Mouse (Mus musculus) ES-Bruce4 (cell line): ENCODE measurements at regions not wholly inside any gene's neighbourhood (a gene's known extent, or its start where the extent isn't known, plus 50 kb on each side); places are given as distances from the start of the nearest gene placed in this dataset.

Experiments used
- H3K27ac ChIP-seq: 2 replicates; pipeline ENCODE4 v1.5.1; 2012; ENCODE audit warnings: low read length, inconsistent platforms; ENCODE audit not compliant: insufficient read depth
- H3K27me3 ChIP-seq: 2 replicates; pipeline ENCODE4 v1.6.1; 2012; ENCODE audit warnings: mild to moderate bottlenecking, low read length, inconsistent platforms; ENCODE audit not compliant: control insufficient read depth, poor library complexity, insufficient read depth, severe bottlenecking
- H3K36me3 ChIP-seq: 2 replicates; pipeline ENCODE4 v1.6.1; 2012; ENCODE audit warnings: inconsistent platforms, mild to moderate bottlenecking, low read length, moderate library complexity; ENCODE audit not compliant: control insufficient read depth, poor library complexity, insufficient read depth, severe bottlenecking
- H3K4me1 ChIP-seq: one replicate; pipeline ENCODE4 v1.8.1; 2011; ENCODE audit warnings: low read length; ENCODE audit not compliant: control insufficient read depth, insufficient read depth
- H3K4me3 ChIP-seq: 2 replicates; pipeline ENCODE4 v1.5.1; 2011; ENCODE audit warnings: low read depth, mild to moderate bottlenecking, low read length
- H3K9ac ChIP-seq: 2 replicates; pipeline ENCODE4 v1.6.1; 2012; ENCODE audit warnings: low read depth, mild to moderate bottlenecking, inconsistent platforms; ENCODE audit not compliant: poor library complexity, severe bottlenecking
- H3K9me3 ChIP-seq: replicated peaks from 2 replicates; pipeline ENCODE4 v1.6.1; 2012; ENCODE audit warnings: mild to moderate bottlenecking, low read length, inconsistent platforms; ENCODE audit not compliant: control insufficient read depth, poor library complexity, insufficient read depth, severe bottlenecking
- CTCF ChIP-seq: IDR thresholded peaks from one replicate; pipeline ENCODE4 v1.8.1; 2011; ENCODE audit warnings: low read depth, low read length
- EP300 ChIP-seq: IDR thresholded peaks from 2 replicates; pipeline ENCODE4 v1.6.1; 2011; ENCODE audit warnings: low read depth, low read length; ENCODE audit not compliant: insufficient read depth
- POLR2A ChIP-seq: IDR thresholded peaks from one replicate; pipeline ENCODE4 v1.8.1; 2011; ENCODE audit warnings: low read length; ENCODE audit not compliant: insufficient read depth

DNA sequence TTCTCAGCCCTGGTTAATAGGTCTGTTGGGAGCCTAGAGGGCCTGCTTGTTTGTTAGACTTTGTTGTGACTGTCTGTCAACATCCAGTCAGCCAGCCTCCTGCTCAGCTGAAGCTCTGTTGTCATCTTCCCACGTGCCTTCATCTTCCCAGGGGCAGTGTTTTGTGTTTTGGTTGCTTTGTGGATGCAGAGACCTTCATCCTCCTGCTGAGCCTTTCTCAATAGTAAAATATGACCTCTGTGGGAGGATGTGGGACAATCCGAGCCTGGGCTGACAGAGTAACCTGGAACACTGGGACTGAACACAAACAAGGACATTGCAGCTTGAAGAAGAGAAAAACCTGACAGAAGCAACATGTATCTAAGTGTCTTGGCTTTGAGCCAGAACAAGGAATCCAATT is 168.7 kb upstream of the Prdm1 start:
- TF ChIP-seq EP300 (no peak), CTCF (no peak), POLR2A (no peak)
- Histone ChIP-seq H3K27ac (no peak overlapping the region), H3K9me3 (no peaks in the 10 kb centered on the region), H3K4me3 (no peak overlapping the region), H3K9ac (no peak overlapping the region), H3K27me3 (no peaks in the 10 kb centered on the region), H3K4me1 (peaks cover 3% of the 10 kb centered on the region), H3K36me3 (no peaks in the 10 kb centered on the region)

DNA sequence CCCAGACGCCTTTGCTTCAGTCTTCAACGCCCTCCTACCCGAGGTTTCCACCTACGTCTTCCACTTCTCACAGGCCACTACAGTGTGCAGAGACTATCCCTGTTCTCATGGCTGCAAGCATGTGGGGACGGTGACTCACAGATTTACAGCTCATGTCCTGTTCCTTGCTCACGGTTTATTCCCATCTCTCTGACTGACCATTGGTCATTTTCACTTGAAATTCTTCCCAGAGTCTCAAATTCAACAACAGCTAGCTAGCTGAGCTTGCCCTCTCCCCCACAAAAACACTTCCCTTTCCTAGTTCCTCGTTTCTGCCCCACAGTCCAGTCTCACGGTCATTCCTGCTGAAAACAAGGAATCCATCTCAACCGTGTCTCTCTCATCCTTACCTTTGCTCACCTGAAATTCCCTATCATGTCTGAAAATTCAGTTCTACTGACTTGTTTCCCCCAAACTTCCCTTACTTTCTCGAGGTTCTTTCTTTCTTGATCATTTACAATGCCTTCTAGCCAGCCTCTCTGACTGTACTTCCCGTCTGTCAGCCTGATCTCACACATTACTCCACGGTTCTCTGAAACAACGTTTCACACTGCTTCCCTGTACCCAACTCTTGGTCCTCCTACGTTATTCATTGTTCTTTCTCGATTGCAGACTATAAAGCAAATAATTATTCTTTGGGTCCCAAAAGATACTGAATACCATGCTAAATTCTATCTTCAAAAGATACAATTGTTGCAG is 163.5 kb upstream of the Prdm1 start:
- Histone ChIP-seq H3K4me1 (no peaks in the 10 kb centered on the region), H3K4me3 (no peak overlapping the region), H3K36me3 (no peaks in the 10 kb centered on the region), H3K9me3 (no peaks in the 10 kb centered on the region), H3K9ac (no peak overlapping the region), H3K27me3 (no peaks in the 10 kb centered on the region), H3K27ac (no peak overlapping the region)
- TF ChIP-seq POLR2A = no peak
- TF ChIP-seq CTCF = no peak
- no peak for TF ChIP-seq EP300

DNA sequence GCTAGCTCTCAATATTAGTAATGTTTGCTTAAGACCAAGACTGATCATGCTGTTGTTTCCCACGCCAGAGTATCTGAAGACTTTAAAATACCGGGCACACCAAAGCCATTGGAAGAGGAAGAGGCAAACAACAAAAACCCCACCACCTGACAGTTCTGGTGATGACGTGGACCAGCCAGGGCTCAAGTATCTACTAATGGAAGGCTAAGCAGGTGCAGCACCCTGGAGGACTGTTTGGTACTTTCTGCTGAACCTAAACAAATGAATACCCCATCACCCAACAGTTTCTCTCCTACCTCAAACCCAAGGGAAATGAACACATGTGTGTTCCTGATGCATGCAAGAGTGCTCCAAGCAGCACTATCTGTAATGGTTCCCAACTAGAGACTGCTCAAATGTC is 160.3 kb upstream of the Prdm1 start:
- peaks cover 8% of the 10 kb centered on the region for H3K4me1 ChIP-seq
- no peak overlapping the region for H3K27ac ChIP-seq
- H3K4me3 ChIP-seq = no peak overlapping the region
- no peak overlapping the region for H3K9ac ChIP-seq
- no peaks in the 10 kb centered on the region for H3K27me3 ChIP-seq
- no peaks in the 10 kb centered on the region for H3K9me3 ChIP-seq
- no peaks in the 10 kb centered on the region for H3K36me3 ChIP-seq
- no peak for TF ChIP-seq EP300
- TF ChIP-seq POLR2A = no peak
- TF ChIP-seq CTCF = no peak

DNA sequence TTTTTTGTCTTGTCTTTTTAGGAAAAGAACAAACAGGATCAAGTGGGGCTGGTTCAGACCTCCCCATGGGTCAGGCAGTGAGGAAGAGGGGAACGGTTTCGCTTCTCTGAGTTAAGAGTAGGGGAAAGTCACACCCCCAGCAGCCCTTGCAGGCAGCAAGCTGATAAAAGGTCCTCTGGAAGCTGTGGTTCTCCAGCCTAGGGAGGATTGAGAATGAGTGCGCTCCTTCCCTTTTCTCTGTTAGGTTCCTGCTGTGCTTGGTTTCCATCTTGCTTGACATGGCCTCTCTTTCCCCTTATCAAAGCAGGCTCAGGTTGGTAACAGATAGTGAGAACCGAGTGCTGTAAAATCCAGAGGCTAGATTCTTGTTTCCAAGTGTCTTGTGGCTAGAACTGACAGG is 157.8 kb upstream of the Prdm1 start:
- TF ChIP-seq CTCF = no peak
- no peak for TF ChIP-seq POLR2A
- no peak for TF ChIP-seq EP300
- H3K9me3 ChIP-seq = no peaks in the 10 kb centered on the region
- no peaks in the 10 kb centered on the region for H3K27me3 ChIP-seq
- H3K4me1 ChIP-seq = peaks cover 8% of the 10 kb centered on the region
- no peak overlapping the region for H3K9ac ChIP-seq
- H3K4me3 ChIP-seq = no peak overlapping the region
- H3K36me3 ChIP-seq = no peaks in the 10 kb centered on the region
- peak overlapping the region; percentile 41; the same call in 1 of the 2 replicates for H3K27ac ChIP-seq

DNA sequence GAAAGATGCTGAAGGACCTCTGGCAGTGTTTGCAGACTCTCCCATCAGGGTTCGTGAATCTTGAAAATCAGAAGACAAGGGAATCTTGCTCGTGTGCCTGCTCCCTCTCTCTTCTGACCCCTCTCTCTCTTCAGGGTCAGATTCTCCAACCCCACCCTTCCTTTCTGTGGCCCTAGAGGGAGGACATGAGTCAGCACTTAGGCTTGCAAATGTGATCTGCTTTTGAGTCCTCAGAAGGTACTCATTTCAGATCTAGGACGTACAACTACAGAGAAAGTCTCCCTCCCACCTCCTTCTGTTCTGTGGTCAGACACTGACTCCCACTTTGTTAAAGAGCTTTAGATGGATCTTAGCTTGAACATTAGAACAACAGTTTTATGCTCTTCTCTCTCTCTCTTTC is 156.9 kb upstream of the Prdm1 start:
- Histone ChIP-seq H3K27ac (0 out of 2 replicates have a peak overlapping the region, but pooled peaks have one; percentile 10), H3K27me3 (no peaks in the 10 kb centered on the region), H3K9me3 (no peaks in the 10 kb centered on the region), H3K36me3 (no peaks in the 10 kb centered on the region), H3K9ac (no peak overlapping the region), H3K4me3 (no peak overlapping the region), H3K4me1 (peaks cover 8% of the 10 kb centered on the region)
- peak; percentile 86 for TF ChIP-seq EP300
- TF ChIP-seq POLR2A = no peak

DNA sequence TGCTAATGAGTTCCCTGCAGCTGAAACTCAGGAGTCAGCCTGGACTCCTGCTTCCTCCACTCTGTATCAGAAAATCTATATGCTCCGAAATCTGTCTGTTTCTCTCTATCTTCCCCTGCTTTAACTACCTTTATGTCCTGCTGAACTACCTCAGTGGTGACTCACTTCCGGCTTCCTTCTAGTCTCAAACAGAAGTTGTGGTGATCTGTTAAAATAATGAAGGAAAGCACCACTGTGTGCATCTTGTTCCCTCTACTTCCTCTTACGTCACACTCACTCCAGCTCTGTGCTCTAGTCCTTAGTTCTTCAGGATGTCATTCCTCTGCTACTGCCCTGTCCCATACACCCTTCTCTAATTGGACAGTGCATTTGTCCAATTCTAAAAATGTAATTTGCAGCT is 148.2 kb upstream of the Prdm1 start:
- Histone ChIP-seq H3K36me3 (no peaks in the 10 kb centered on the region), H3K9me3 (no peaks in the 10 kb centered on the region), H3K4me1 (no peaks in the 10 kb centered on the region), H3K9ac (no peak overlapping the region), H3K27me3 (no peaks in the 10 kb centered on the region), H3K4me3 (no peak overlapping the region), H3K27ac (no peak overlapping the region)
- TF ChIP-seq POLR2A (no peak), CTCF (no peak), EP300 (no peak)
